Mouse (Mus musculus) heart, postnatal 4 days (tissue): ENCODE measurements at regions not wholly inside any gene's neighbourhood (a gene's known extent, or its start where the extent isn't known, plus 50 kb on each side); places are given as distances from the start of the nearest gene placed in this dataset.

Source experiments
- DNase-seq: peaks from one replicate; pipeline ENCODE4 v3.0.0; 2021

- no peak for DNase-seq
Observed at GRCm38 (mm10) chrX:85329474-85330225, 80.2 kb downstream of the Fthl17a start.

GRCm38 (mm10) chrX:85343517-85343916 is 94.0 kb downstream of the Fthl17a start:
- DNase-seq: peak; percentile 51

DNA sequence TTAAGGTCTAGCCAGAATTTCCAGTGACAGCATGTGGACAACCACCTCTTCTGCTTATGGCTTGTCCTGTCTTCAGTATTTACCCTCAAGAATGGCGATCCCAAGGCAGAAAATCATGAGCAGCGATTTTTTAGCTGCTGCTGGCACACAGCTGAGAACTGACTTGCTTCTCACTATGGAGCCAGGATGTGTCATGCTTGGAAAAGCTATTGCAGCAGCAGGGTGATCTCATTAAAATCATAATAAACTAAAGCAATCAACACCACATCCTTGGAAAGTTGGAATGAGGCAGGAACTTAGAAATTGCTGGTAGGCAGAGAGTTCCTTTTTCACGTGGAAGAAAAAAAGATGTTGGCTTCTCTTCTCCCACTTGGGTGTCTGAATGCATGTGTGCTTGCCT is 125.8 kb downstream of the Fthl17a start:
- no peak for DNase-seq

- DNase-seq: no peak
Observed at GRCm38 (mm10) chrX:85384452-85384851, 135.0 kb downstream of the Fthl17a start.
